Mouse (Mus musculus) erythroblast, embryonic 14.5 days (primary cell): ENCODE measurements around the gene Agpat1. TPM values are rescaled to one million over a fixed set of nuclear protein-coding genes. Genes with fewer than 3 reads are reported as not detected.
A peak's percentile ranks its signal among the peaks of the same experiment; 100 is the strongest.

ENCODE experiments used
- H3K27me3 ChIP-seq: 2 replicates; pipeline ENCODE4 v1.6.1; 2012; ENCODE audit warnings: inconsistent platforms; ENCODE audit not compliant: control insufficient read depth
- H3K36me3 ChIP-seq: 2 replicates; pipeline ENCODE4 v1.6.1; 2012; ENCODE audit warnings: mild to moderate bottlenecking, inconsistent platforms; ENCODE audit not compliant: control insufficient read depth
- H3K4me1 ChIP-seq: 2 replicates; pipeline ENCODE4 v1.6.1; 2012; ENCODE audit warnings: inconsistent platforms; ENCODE audit not compliant: control insufficient read depth
- H3K4me3 ChIP-seq: replicated peaks from 2 replicates; pipeline ENCODE3; 2012; ENCODE audit warnings: moderate library complexity, mild to moderate bottlenecking, inconsistent platforms
- H3K9me3 ChIP-seq: 2 replicates; pipeline ENCODE4 v1.6.1; 2012; ENCODE audit warnings: low read length, inconsistent platforms, mixed read lengths; ENCODE audit not compliant: control insufficient read depth
- GATA1 ChIP-seq: IDR thresholded peaks from 2 replicates; pipeline ENCODE4 v1.6.1; 2012; ENCODE audit warnings: low read length, inconsistent platforms, mixed read lengths
- TAL1 ChIP-seq: IDR thresholded peaks from 3 replicates; pipeline ENCODE4 v1.6.1; 2012; ENCODE audit warnings: low read length, inconsistent platforms, mixed read lengths
- polyA plus RNA-seq: library from polyadenylated mRNA; stranded (reverse); fragments of >175 nt; gene quantifications from 2 replicates; pipeline ENCODE4 v1.2.3, GENCODE M21; 2012

Gene Agpat1
- polyA plus RNA-seq = 16.1 and 18.7 TPM in 2 replicates

GRCm38 (mm10) chr17:34604061-34604508 lies at the start of gene Agpat1:
Gene Agpat1 (plus strand): TSS chr17:34604262.
- H3K36me3 ChIP-seq = peaks cover 44% of the 10 kb centered on the region
- H3K4me1 ChIP-seq = peaks cover 76% of the 10 kb centered on the region
- no peaks in the 10 kb centered on the region for H3K9me3 ChIP-seq
- TF ChIP-seq TAL1 (no peak), GATA1 (no peak)
- H3K4me3 ChIP-seq = peak within 1 kb of the TSS; percentile 94
- no peaks in the 10 kb centered on the region for H3K27me3 ChIP-seq

DNA sequence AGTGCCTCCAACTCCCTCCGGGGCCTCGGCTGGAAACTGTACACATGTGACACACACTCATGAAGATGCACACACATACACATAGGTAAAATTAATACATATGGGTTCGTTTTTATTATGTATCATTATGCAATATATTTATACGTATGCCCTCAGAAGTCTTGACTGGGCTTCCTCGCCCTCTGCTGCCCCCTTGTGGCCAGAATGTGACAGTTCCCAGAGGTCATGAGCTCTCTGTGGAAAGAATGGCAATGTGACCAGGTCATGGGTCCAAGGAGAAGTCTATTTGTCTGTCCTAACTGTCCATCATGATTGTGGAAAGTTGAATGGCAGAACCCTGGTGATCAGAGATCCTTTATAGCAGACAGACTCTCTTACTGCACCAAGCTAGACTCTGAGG lies 48.6 kb upstream of the Agpat1 start:
- Histone ChIP-seq H3K4me1 (peaks cover 10% of the 10 kb centered on the region), H3K27me3 (no peaks in the 10 kb centered on the region), H3K4me3 (no peak overlapping the region), H3K9me3 (no peaks in the 10 kb centered on the region), H3K36me3 (no peaks in the 10 kb centered on the region)
- TF ChIP-seq TAL1 (no peak), GATA1 (no peak)

- no peak for TF ChIP-seq TAL1
- TF ChIP-seq GATA1 = no peak
These were observed 47.7 kb upstream of the Agpat1 start for GRCm38 (mm10) chr17:34556406-34556805.

DNA sequence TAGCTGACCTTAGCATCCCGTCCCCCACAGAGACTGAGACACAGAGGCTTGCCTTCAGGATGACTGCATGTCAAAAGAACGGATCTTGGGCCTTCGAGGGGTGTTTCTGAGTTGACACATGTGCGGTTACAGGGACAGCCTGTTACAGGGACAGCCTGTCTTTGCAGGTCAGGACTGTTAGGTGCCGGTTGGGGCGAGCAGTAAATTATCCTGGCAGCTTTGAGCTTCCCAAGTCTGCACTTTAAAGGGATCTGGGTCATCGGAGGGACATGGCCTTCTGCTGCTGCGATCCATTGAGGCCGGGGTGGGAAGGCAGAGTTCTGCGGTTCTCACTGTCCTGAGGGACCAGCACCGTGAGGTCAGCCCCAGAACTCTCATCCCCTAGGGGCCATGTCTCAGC lies 46.7 kb upstream of the Agpat1 start:
- H3K4me1 ChIP-seq = peaks cover 18% of the 10 kb centered on the region
- H3K27me3 ChIP-seq = no peaks in the 10 kb centered on the region
- TF ChIP-seq GATA1 (no peak), TAL1 (no peak)
- no peak overlapping the region for H3K4me3 ChIP-seq
- no peaks in the 10 kb centered on the region for H3K36me3 ChIP-seq
- no peaks in the 10 kb centered on the region for H3K9me3 ChIP-seq

More at GRCm38 (mm10) chr17:34556406-34556805, 47.7 kb upstream of the Agpat1 start:
- no peaks in the 10 kb centered on the region for H3K36me3 ChIP-seq
- no peak overlapping the region for H3K4me3 ChIP-seq
- no peaks in the 10 kb centered on the region for H3K9me3 ChIP-seq
- peaks cover 17% of the 10 kb centered on the region for H3K4me1 ChIP-seq
- H3K27me3 ChIP-seq = no peaks in the 10 kb centered on the region

DNA sequence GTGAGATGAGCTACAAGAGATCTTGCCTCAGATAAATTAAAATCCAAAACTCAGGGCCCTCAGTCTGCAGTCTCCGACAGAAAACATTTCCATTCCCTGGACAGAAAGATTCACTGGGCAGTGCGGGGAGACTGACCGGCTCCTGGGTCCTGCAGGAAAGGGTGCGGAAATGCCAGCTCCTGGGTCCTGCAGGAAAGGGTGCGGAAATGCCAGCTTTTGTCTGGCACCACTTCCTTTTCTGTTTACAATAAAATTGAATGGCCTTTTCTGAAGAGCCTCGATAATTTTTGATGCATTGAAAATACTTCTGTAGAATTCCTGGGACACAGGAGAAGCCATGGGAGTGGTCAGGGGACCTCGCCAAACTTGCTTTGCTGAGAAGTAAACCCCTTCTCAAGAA lies 44.9 kb upstream of the Agpat1 start:
- peaks cover 21% of the 10 kb centered on the region for H3K4me1 ChIP-seq
- TF ChIP-seq GATA1 (no peak), TAL1 (no peak)
- no peaks in the 10 kb centered on the region for H3K36me3 ChIP-seq
- H3K9me3 ChIP-seq = no peaks in the 10 kb centered on the region
- H3K4me3 ChIP-seq = no peak overlapping the region
- H3K27me3 ChIP-seq = peaks cover under 1% of the 10 kb centered on the region; the same call in 1 of the 2 replicates

DNA sequence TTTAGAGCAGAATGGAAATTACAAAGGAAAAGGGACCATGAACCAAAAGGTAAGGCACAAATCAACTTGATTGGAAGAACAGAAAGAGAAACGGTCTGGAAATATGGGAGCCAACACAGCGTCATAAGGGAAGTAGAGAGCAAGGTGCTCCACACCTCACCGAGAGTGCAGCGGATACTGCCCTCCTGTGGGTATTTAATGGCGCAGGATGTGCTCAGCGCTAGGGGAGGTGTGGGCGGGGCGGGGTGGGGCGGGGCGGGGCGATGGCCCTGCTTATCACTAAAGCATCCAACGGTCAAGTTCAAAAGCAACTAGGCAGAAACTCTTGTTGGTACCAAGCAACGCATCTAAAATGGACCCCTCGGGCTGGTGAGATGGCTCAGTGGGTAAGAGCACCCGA lies 44.2 kb upstream of the Agpat1 start:
- H3K4me3 ChIP-seq = no peak overlapping the region
- no peak for TF ChIP-seq TAL1
- no peak for TF ChIP-seq GATA1
- H3K36me3 ChIP-seq = no peaks in the 10 kb centered on the region
- H3K27me3 ChIP-seq = peaks cover 6% of the 10 kb centered on the region
- no peaks in the 10 kb centered on the region for H3K9me3 ChIP-seq
- H3K4me1 ChIP-seq = peaks cover 22% of the 10 kb centered on the region

GRCm38 (mm10) chr17:34560438-34560837 lies 43.6 kb upstream of the Agpat1 start:
- peaks cover 10% of the 10 kb centered on the region for H3K27me3 ChIP-seq
- H3K36me3 ChIP-seq = no peaks in the 10 kb centered on the region
- peaks cover 22% of the 10 kb centered on the region for H3K4me1 ChIP-seq
- TF ChIP-seq GATA1 = no peak
- TF ChIP-seq TAL1 = no peak
- no peak overlapping the region for H3K4me3 ChIP-seq
- H3K9me3 ChIP-seq = no peaks in the 10 kb centered on the region

- TF ChIP-seq GATA1 (no peak), TAL1 (no peak)
- H3K4me3 ChIP-seq = no peak overlapping the region
- peaks cover 17% of the 10 kb centered on the region for H3K27me3 ChIP-seq
- H3K4me1 ChIP-seq = peaks cover 22% of the 10 kb centered on the region
- H3K9me3 ChIP-seq = no peaks in the 10 kb centered on the region
- H3K36me3 ChIP-seq = no peaks in the 10 kb centered on the region
These were observed 42.9 kb upstream of the Agpat1 start for GRCm38 (mm10) chr17:34561200-34561599.

GRCm38 (mm10) chr17:34562595-34562994 lies 41.5 kb upstream of the Agpat1 start:
- Histone ChIP-seq H3K4me1 (peaks cover 22% of the 10 kb centered on the region), H3K27me3 (peaks cover 20% of the 10 kb centered on the region), H3K36me3 (no peaks in the 10 kb centered on the region), H3K4me3 (no peak overlapping the region), H3K9me3 (no peaks in the 10 kb centered on the region)
- no peak for TF ChIP-seq GATA1
- TF ChIP-seq TAL1 = no peak

DNA sequence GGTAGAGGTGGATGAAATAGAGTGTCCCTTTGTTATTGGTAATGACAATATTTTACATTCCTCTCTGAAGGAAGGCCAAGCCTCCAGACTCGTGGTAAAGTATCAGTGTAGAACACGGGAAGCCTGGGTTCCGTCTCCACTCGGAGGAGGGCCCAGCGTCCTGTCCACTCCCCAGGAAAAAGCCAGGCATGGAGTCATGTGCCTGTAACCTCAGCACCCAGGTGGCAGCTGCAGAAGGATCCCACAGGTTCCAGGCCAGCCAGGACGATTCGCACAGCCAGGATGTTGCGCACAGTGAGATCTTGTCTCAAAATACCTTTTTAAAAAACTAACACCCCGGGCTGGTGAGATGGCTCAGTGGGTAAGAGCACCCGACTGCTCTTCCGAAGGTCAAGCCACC lies 40.7 kb upstream of the Agpat1 start:
- Histone ChIP-seq H3K27me3 (peaks cover 23% of the 10 kb centered on the region), H3K4me3 (no peak overlapping the region), H3K4me1 (peaks cover 22% of the 10 kb centered on the region), H3K36me3 (no peaks in the 10 kb centered on the region), H3K9me3 (no peaks in the 10 kb centered on the region)
- TF ChIP-seq GATA1 (no peak), TAL1 (no peak)
